In the genomic region with DNA sequence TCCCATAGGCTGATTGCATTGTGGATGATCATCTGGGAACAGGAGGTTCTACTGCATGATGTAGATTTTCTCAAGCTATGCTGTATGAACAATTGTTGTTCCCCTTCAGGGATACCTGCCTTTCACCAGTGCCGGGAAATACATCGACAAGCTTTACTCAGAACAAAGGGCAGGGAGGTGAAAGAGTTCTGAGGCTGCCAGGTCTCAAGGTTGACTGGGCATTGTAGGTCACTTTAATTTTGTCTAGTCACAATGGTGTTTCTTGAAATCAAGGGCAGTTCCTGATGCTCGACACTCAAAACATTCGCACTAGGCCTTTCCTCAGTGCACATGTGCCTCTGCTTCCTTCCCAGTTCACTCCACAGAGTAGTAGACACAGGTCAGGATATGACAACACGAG, we compare ENCODE assay signal across 27 mouse cellular contexts. TPM values are rescaled to one million over a fixed set of nuclear protein-coding genes. Genes with fewer than 3 reads are reported as not detected.
A peak's percentile ranks its signal among the peaks of the same experiment; 100 is the strongest.
DNase-seq lines count a peak whose midpoint lies in the region; ATAC-seq and TF ChIP-seq lines count a peak whose summit lies in the region.
"Had no signal": no experiment of that assay in that cellular context is flagged by ENCODE, and none has a peak within 500 bp of the region (broad histone marks: within the 10 kb centered on the region; RNA-seq: fewer than 3 reads in every experiment).

No protein-coding gene starts in this region.

- H3K36me3 ChIP-seq in heart, adult 2 months (ENCODE audit: control insufficient read depth, insufficient read depth, low read length), result peaks cover 2% of the 10 kb centered on the region; the same call in 1 of the 2 replicates
- H3K36me3 ChIP-seq in kidney, adult 2 months (ENCODE audit: control insufficient read depth, insufficient read depth, low read length), result no peaks in the 10 kb centered on the region
- no peaks in the 10 kb centered on the region for H3K36me3 ChIP-seq in kidney, embryonic 14.5 days (ENCODE audit: control insufficient read depth, insufficient read depth, low read length)
- no peaks in the 10 kb centered on the region for H3K36me3 ChIP-seq in liver, adult 2 months (ENCODE audit: control insufficient read depth, insufficient read depth, low read length)
- peaks cover 2% of the 10 kb centered on the region; the same call in 1 of the 2 replicates for H3K36me3 ChIP-seq in small intestine, adult 2 months (ENCODE audit: control insufficient read depth, insufficient read depth, low read length)
- H3K36me3 ChIP-seq: embryonic facial prominence, embryonic 12.5 days; embryonic facial prominence, embryonic 15.5 days; forebrain, embryonic 15.5 days; G1E; heart, embryonic 13.5 days had no signal

- intact Hi-C loops in heart, adult 2 months (cut with DNase I), result no loop called here
- intact Hi-C loops in heart, postnatal 14 days (cut with DNase I), result no loop called here

- TF ChIP-seq EP300 in heart, adult 2 months (IDR thresholded peaks at IDR 0.05; ENCODE audit: insufficient read depth, low read depth, low read length), result no peak

- no peaks in the 10 kb centered on the region for H3K9me3 ChIP-seq in kidney, embryonic 14.5 days (ENCODE audit: control insufficient read depth, low read length)
- H3K9me3 ChIP-seq: embryonic facial prominence, embryonic 12.5 days; embryonic facial prominence, embryonic 15.5 days; forebrain, embryonic 15.5 days; G1E; heart, embryonic 13.5 days had no signal

- peak overlapping the region; percentile 26; the same call in 1 of the 2 replicates for H3K27ac ChIP-seq in heart, adult 2 months
- peak overlapping the region; percentile 40 for H3K27ac ChIP-seq in kidney, adult 2 months (ENCODE audit: insufficient read depth, low read depth, low read length)
- H3K27ac ChIP-seq in kidney, embryonic 14.5 days (ENCODE audit: low read depth, low read length), result no peak overlapping the region
- peak overlapping the region; percentile 64 for H3K27ac ChIP-seq in liver, adult 2 months (replicated peaks; ENCODE audit: insufficient read depth, low read depth, low read length)
- peak overlapping the region; percentile 65; the same call in 1 of the 2 replicates for H3K27ac ChIP-seq in small intestine, adult 2 months (ENCODE audit: insufficient read depth, low read depth, low read length)
- H3K27ac ChIP-seq: embryonic facial prominence, embryonic 12.5 days; embryonic facial prominence, embryonic 15.5 days; forebrain, embryonic 15.5 days; heart, embryonic 13.5 days; hindbrain, embryonic 14.5 days; hindbrain, postnatal 0 days had no signal

- no peaks in the 10 kb centered on the region for H3K27me3 ChIP-seq in heart, adult 2 months (ENCODE audit: control insufficient read depth, insufficient read depth, low read length)
- no peaks in the 10 kb centered on the region for H3K27me3 ChIP-seq in kidney, adult 2 months (replicated peaks; ENCODE audit: control insufficient read depth, insufficient read depth, low read length)
- H3K27me3 ChIP-seq in kidney, embryonic 14.5 days (ENCODE audit: control insufficient read depth, insufficient read depth, low read length), result no peaks in the 10 kb centered on the region
- H3K27me3 ChIP-seq in liver, adult 2 months (ENCODE audit: control insufficient read depth, insufficient read depth, low read length), result no peaks in the 10 kb centered on the region
- no peaks in the 10 kb centered on the region for H3K27me3 ChIP-seq in small intestine, adult 2 months (ENCODE audit: control insufficient read depth, insufficient read depth, low read length)
- H3K27me3 ChIP-seq: CH12.LX; embryonic facial prominence, embryonic 12.5 days; embryonic facial prominence, embryonic 15.5 days; forebrain, embryonic 15.5 days; heart, embryonic 13.5 days; Patski had no signal

- H3K4me1 ChIP-seq in heart, adult 2 months (ENCODE audit: control insufficient read depth, insufficient read depth, low read length), result peaks cover 6% of the 10 kb centered on the region
- peaks cover 29% of the 10 kb centered on the region for H3K4me1 ChIP-seq in kidney, adult 2 months (ENCODE audit: control insufficient read depth, insufficient read depth, low read length)
- H3K4me1 ChIP-seq in kidney, embryonic 14.5 days (ENCODE audit: control insufficient read depth, insufficient read depth, low read length), result peaks cover 8% of the 10 kb centered on the region
- peaks cover 23% of the 10 kb centered on the region for H3K4me1 ChIP-seq in liver, adult 2 months (ENCODE audit: control insufficient read depth, insufficient read depth, low read length)
- peaks cover 22% of the 10 kb centered on the region for H3K4me1 ChIP-seq in small intestine, adult 2 months (ENCODE audit: control insufficient read depth, insufficient read depth, insufficient read length, low read length)
- H3K4me1 ChIP-seq: embryonic facial prominence, embryonic 12.5 days; embryonic facial prominence, embryonic 15.5 days; forebrain, embryonic 15.5 days had no signal

- TF ChIP-seq CTCF in heart, adult 2 months (IDR thresholded peaks at IDR 0.05), result no peak
- TF ChIP-seq CTCF in kidney, adult 2 months (conservative IDR thresholded peaks at IDR 0.05; ENCODE audit: insufficient read depth, insufficient read length, low read depth, low read length), result no peak
- no peak for TF ChIP-seq CTCF in liver, adult 2 months (IDR thresholded peaks at IDR 0.05; ENCODE audit: low read depth, low read length)
- TF ChIP-seq CTCF in small intestine, adult 2 months (IDR thresholded peaks at IDR 0.05; ENCODE audit: extremely low read depth, insufficient read length, insufficient replicate concordance, low read depth, low read length), result no peak

- peaks cover 7% of the 10 kb centered on the region for H3K79me2 ChIP-seq in heart, adult 2 months (replicated peaks; ENCODE audit: control insufficient read depth, insufficient read depth, low read length)
- H3K79me2 ChIP-seq in liver, adult 2 months (ENCODE audit: control insufficient read depth, insufficient read depth, low read length), result peaks cover 42% of the 10 kb centered on the region

- TF ChIP-seq POLR2A in heart, adult 2 months (IDR thresholded peaks at IDR 0.05; ENCODE audit: insufficient read depth, low read depth, low read length), result no peak
- no peak for TF ChIP-seq POLR2A in kidney, adult 2 months (IDR thresholded peaks at IDR 0.05; ENCODE audit: low read depth, low read length)
- no peak for TF ChIP-seq POLR2A in liver, adult 2 months (IDR thresholded peaks at IDR 0.05; ENCODE audit: extremely low read depth, insufficient read depth, low read length)
- TF ChIP-seq POLR2A in small intestine, adult 2 months (IDR thresholded peaks at IDR 0.05; ENCODE audit: low read depth, low read length), result no peak

- 35% methylated on average over 5 of the region's 5 CpGs for WGBS in heart, adult 2 months
- 28% methylated on average over 5 of the region's 5 CpGs for WGBS in kidney, adult 2 months
- WGBS in kidney, embryonic 14.5 days, result 90% methylated on average over 5 of the region's 5 CpGs
- WGBS in liver, adult 2 months, result 21% methylated on average over 5 of the region's 5 CpGs
- WGBS in small intestine, adult 2 months, result 74% methylated on average over 5 of the region's 5 CpGs

- DNase-seq in heart, adult 2 months, result no peak
- no peak for DNase-seq in heart, postnatal 14 days
- peak; percentile 78 for DNase-seq in kidney, adult 2 months
- DNase-seq in liver, adult 2 months (ENCODE audit: extremely low read depth, low read depth, low spot score), result peak; percentile 63
- DNase-seq in liver, result no peak
- DNase-seq in gastrocnemius, postnatal 10 days, result no peak
- DNase-seq: adrenal gland, adult 2 months; adrenal gland, postnatal 14 days; B cell, adult 2 months; cerebellum, adult 11 months; cerebellum, adult 2 months; cerebellum, adult 9-11 months; cerebellum, postnatal 25 days; gastrocnemius, postnatal 36 days; heart, postnatal 4 days had no signal

- H3K9ac ChIP-seq in heart, adult 2 months (ENCODE audit: low read depth, low read length), result no peak overlapping the region
- H3K9ac ChIP-seq in kidney, embryonic 14.5 days (ENCODE audit: low read depth, low read length), result no peak overlapping the region
- H3K9ac ChIP-seq in liver, adult 2 months (ENCODE audit: low read depth, low read length), result no peak overlapping the region
- H3K9ac ChIP-seq: embryonic facial prominence, embryonic 12.5 days; embryonic facial prominence, embryonic 15.5 days; forebrain, embryonic 15.5 days; heart, embryonic 13.5 days; hindbrain, embryonic 14.5 days had no signal

- no peak for ATAC-seq in kidney, embryonic 14.5 days (ENCODE audit: low FRiP score, low TSS enrichment)
- ATAC-seq: forebrain, embryonic 15.5 days; hindbrain, postnatal 0 days; inflammation-experienced regulatory T-cells, adult 6 months; Patski had no signal

- no peak overlapping the region for H3K4me3 ChIP-seq in heart, adult 2 months
- H3K4me3 ChIP-seq in kidney, adult 2 months (ENCODE audit: insufficient read depth, low read depth, low read length), result no peak overlapping the region
- H3K4me3 ChIP-seq in kidney, embryonic 14.5 days (ENCODE audit: low read length), result no peak overlapping the region
- H3K4me3 ChIP-seq in liver, adult 2 months (ENCODE audit: insufficient read depth, low read depth, low read length), result no peak overlapping the region
- no peak overlapping the region for H3K4me3 ChIP-seq in small intestine, adult 2 months (ENCODE audit: low read depth, low read length)
- H3K4me3 ChIP-seq: embryonic facial prominence, embryonic 12.5 days; embryonic facial prominence, embryonic 15.5 days; forebrain, embryonic 15.5 days; heart, embryonic 13.5 days had no signal

- no peak overlapping the region for H3K4me2 ChIP-seq in kidney, embryonic 14.5 days (replicated peaks; ENCODE audit: low read depth, low read length)
- H3K4me2 ChIP-seq: embryonic facial prominence, embryonic 12.5 days; embryonic facial prominence, embryonic 15.5 days; forebrain, embryonic 15.5 days; heart, embryonic 13.5 days; hindbrain, embryonic 14.5 days had no signal

RNA-seq across cellular contexts. Expression of a gene that starts 15.9 kb away (rescaled TPM):
- 10 to 100 TPM; 10.5 to 11.4 TPM for total RNA-seq in heart, adult 2 months (2021)
- 6.4 and 6.9 TPM in 2 replicates for polyA plus RNA-seq in heart, adult 2 months (2012; rRNA removed)
- 10 to 100 TPM; 16.9 to 18.0 TPM for total RNA-seq in heart, postnatal 14 days (2021)
- polyA plus RNA-seq in kidney, adult 2 months (2012; rRNA removed), result 75.7 and 76.4 TPM in 2 replicates
- polyA plus RNA-seq in kidney, embryonic 14.5 days (2014; fragmentation: Nextera tagmentation; extraction: Ambion mirVana), result 22.1 and 60.8 TPM in 2 replicates
- total RNA-seq in liver, adult 2 months (2014; rRNA removed), result 31.0 and 31.7 TPM in 2 replicates
- polyA plus RNA-seq in liver, adult 2 months (2012; rRNA removed), result 8.2 and 12.4 TPM in 2 replicates
- 18.5 and 36.8 TPM in 2 replicates for polyA plus RNA-seq in small intestine, adult 2 months (2012; rRNA removed)
- total RNA-seq in gastrocnemius, postnatal 10 days (2021), result 10 to 100 TPM; 10.9 to 16.2 TPM

Comparison
In these comparisons a context has a peak if more than half of its experiments do, and no peak if none do; other contexts are left out.
1. DNase-seq: peak in kidney, adult 2 months (single experiment) and liver, adult 2 months (single experiment); none in heart, adult 2 months (0 of 2), heart, postnatal 14 days (0 of 2), liver (single experiment) and gastrocnemius, postnatal 10 days (single experiment).